Mouse (Mus musculus) thymus, adult 2 months (tissue): ENCODE data around the gene AW011738. TPM values are rescaled to one million over a fixed set of nuclear protein-coding genes. Genes with fewer than 3 reads are reported as not detected.

Experiments
- DNase-seq: peaks from one replicate; pipeline ENCODE4 v3.0.0; 2021
- H3K27ac ChIP-seq: fragments of 200-500 bp; 2 replicates; pipeline ENCODE4 v1.5.1; 2012; ENCODE audit warnings: low read length, control low read depth; ENCODE audit not compliant: control insufficient read depth, insufficient read depth
- H3K27me3 ChIP-seq: fragments of 200-500 bp; 2 replicates; pipeline ENCODE4 v1.6.1; 2012; ENCODE audit warnings: mild to moderate bottlenecking, low read length, moderate library complexity, mixed read lengths; ENCODE audit not compliant: control insufficient read depth, insufficient read depth
- H3K36me3 ChIP-seq: fragments of 200-500 bp; 2 replicates; pipeline ENCODE4 v1.6.1; 2012; ENCODE audit warnings: mild to moderate bottlenecking, low read length, moderate library complexity; ENCODE audit not compliant: control insufficient read depth, insufficient read depth
- H3K4me1 ChIP-seq: fragments of 200-500 bp; replicated peaks from 2 replicates; pipeline ENCODE4 v1.6.1; 2012; ENCODE audit warnings: low read length; ENCODE audit not compliant: control insufficient read depth, insufficient read depth
- H3K4me3 ChIP-seq: fragments of 200-500 bp; 2 replicates; pipeline ENCODE4 v1.5.1; 2012; ENCODE audit warnings: mild to moderate bottlenecking, low read length, control low read depth, moderate library complexity; ENCODE audit not compliant: control insufficient read depth, insufficient read depth
- CTCF ChIP-seq: fragments of 200-500 bp; IDR thresholded peaks from 2 replicates; pipeline ENCODE4 v1.5.1; 2012; ENCODE audit warnings: mild to moderate bottlenecking, control low read depth, low read length, moderate library complexity, borderline replicate concordance; ENCODE audit not compliant: control insufficient read depth, poor library complexity, insufficient read depth; ENCODE audit errors: extremely low read depth
- POLR2A ChIP-seq: fragments of 200-500 bp; IDR thresholded peaks from 2 replicates; pipeline ENCODE4 v1.6.1; 2012; ENCODE audit warnings: mild to moderate bottlenecking, low read length, control low read depth, moderate library complexity; ENCODE audit not compliant: control insufficient read depth, poor library complexity, insufficient read depth; ENCODE audit errors: extremely low read depth
- WGBS: fragments of 180-500 bp; shearing (Covaris S2); methylation state at CpG from one replicate; pipeline ENCODE4 v1.1.7; 2018; 5-methylcytosine and 5-hydroxymethylcytosine counted together
- polyA plus RNA-seq: library from polyadenylated mRNA; depleted of rRNA; stranded (reverse); fragments of >200 nt; gene quantifications from 2 replicates; pipeline ENCODE4 v1.2.3, GENCODE M21; 2012

Gene AW011738
- polyA plus RNA-seq, 1 experiment, result 10.0 TPM

- no peak for TF ChIP-seq POLR2A
- TF ChIP-seq CTCF, result no peak
- no peaks in the 10 kb centered on the region for H3K36me3 ChIP-seq
- peak overlapping the region; percentile 50 for H3K4me3 ChIP-seq
- peak; percentile 59 for DNase-seq
- no peak overlapping the region for H3K27ac ChIP-seq
- H3K4me1 ChIP-seq, result peaks cover 28% of the 10 kb centered on the region
- peaks cover 4% of the 10 kb centered on the region for H3K27me3 ChIP-seq
- WGBS, result 1% methylated on average over 26 of the region's 26 CpGs
Observed at GRCm38 (mm10) chr4:156197829-156198205, 5.3 kb upstream of the AW011738 start.

DNA sequence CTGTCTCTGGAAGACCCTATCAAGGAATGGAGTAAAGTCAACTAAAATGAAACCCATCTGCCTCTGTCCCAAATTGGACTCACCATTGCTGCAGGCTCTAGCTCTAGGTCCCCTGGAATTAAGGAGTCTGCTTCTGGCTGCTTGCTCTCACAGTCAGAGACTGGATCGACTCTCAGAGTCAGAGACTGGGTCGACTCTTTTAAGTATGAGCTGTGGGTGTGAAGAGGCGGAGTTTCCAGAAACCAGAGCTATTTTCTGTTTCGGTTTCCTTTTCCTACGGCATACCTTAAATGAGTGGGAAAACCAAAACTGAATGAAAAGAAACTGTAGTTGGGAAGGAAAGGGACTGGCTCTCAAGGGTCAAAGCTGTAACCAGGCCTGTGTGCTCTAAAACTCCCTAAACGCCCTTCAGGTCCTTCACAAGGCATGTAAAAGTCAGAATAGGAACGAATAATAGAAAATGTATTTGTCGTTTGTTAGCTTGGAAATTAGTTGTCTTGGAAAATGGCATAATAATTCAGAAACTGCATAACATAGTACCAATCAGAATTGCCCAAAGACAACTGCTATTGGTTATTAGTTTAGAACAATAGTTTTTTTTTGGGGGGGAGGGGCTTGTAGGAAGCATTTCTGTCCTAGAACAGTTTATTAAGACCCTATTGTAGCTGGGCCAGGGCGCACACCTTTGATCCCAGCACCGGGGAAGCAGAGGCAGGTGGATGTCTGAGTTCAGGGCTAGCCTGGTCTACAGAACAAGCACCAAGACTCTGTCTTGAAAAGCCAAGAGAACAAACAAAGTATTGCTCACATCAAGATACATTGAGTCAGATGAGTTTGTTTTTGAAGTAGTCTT lies 2.3 kb upstream of the AW011738 start, which contains the start of gene Isg15:
Gene Isg15 (minus strand): TSS at position 196 of the 853 bp plus-strand sequence.
- TF ChIP-seq POLR2A, result no peak
- no peak for TF ChIP-seq CTCF

GRCm38 (mm10) chr4:156202462-156202893 lies 626 bp upstream of the AW011738 start:
- Histone ChIP-seq H3K4me1 (peaks cover 29% of the 10 kb centered on the region), H3K36me3 (no peaks in the 10 kb centered on the region), H3K27me3 (no peaks in the 10 kb centered on the region), H3K27ac (peak overlapping the region; percentile 53), H3K4me3 (peak overlapping the region; percentile 18)
- 69% methylated on average over 12 of the region's 12 CpGs for WGBS
- no peak for TF ChIP-seq CTCF
- no peak for TF ChIP-seq POLR2A
- no peak for DNase-seq

More for the DNA sequence above, 2.3 kb upstream of the AW011738 start, which contains the start of gene Isg15:
- peaks cover 38% of the 10 kb centered on the region for H3K4me1 ChIP-seq
- peak within 1 kb of the TSS; percentile 62 for H3K27ac ChIP-seq
- no peak within 1 kb of the TSS; the same call in 1 of the 2 replicates for H3K4me3 ChIP-seq
- WGBS, result 19% methylated on average over 10 of the region's 10 CpGs
- peak; percentile 36 for DNase-seq
- peaks cover 4% of the 10 kb centered on the region for H3K27me3 ChIP-seq
- H3K36me3 ChIP-seq, result no peaks in the 10 kb centered on the region

- peak; percentile 35 for DNase-seq
- peak overlapping the region; percentile 60 for H3K4me3 ChIP-seq
- no peaks in the 10 kb centered on the region for H3K27me3 ChIP-seq
- H3K27ac ChIP-seq, result peak overlapping the region; percentile 7; the same call in 1 of the 2 replicates
- peaks cover 26% of the 10 kb centered on the region for H3K4me1 ChIP-seq
- H3K36me3 ChIP-seq, result no peaks in the 10 kb centered on the region
- TF ChIP-seq CTCF (no peak), POLR2A (0 out of 2 replicates have a peak, but pooled peaks have one; percentile 4)
- under 1% methylated on average over 49 of the region's 49 CpGs for WGBS
Observed at GRCm38 (mm10) chr4:156203413-156204131, 468 bp downstream of the AW011738 start.

- TF ChIP-seq CTCF (no peak), POLR2A (no peak)
- H3K4me1 ChIP-seq, result peaks cover 8% of the 10 kb centered on the region
- 96% methylated on average over 4 of the region's 4 CpGs for WGBS
- no peak for DNase-seq
- no peaks in the 10 kb centered on the region for H3K27me3 ChIP-seq
- H3K27ac ChIP-seq, result no peak overlapping the region
- no peaks in the 10 kb centered on the region for H3K36me3 ChIP-seq
- H3K4me3 ChIP-seq, result no peak overlapping the region
Observed at GRCm38 (mm10) chr4:156208872-156209271, 5.8 kb downstream of the AW011738 start.

- Histone ChIP-seq H3K27ac (no peak overlapping the region), H3K27me3 (no peaks in the 10 kb centered on the region), H3K4me3 (no peak overlapping the region), H3K4me1 (no peaks in the 10 kb centered on the region), H3K36me3 (no peaks in the 10 kb centered on the region)
- WGBS, result 77% methylated on average over 13 of the region's 13 CpGs
- DNase-seq, result no peak
- TF ChIP-seq CTCF (no peak), POLR2A (no peak)
Observed at GRCm38 (mm10) chr4:156209963-156210635, 7.0 kb downstream of the AW011738 start.
